ENCODE assay signal across 13 mouse cellular contexts in the genomic region with DNA sequence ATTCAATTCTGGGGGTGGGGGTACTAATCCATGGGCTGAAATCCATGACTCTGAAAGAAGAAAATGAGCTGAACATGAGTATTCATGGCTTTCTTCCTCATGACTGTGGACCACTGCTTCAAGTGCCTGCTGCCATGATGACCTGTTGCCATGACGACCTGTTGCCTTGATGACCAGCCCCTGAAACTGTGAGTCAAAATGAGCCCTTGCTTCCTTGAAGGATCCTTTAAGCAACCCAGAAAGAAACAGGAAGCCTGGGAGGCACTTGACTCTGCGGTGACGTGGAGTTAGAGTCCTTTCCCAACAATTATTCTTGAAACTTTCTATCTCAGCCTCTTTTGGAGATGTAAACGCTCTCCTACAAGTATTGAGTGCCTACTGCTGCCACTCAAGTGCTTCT. TPM values are rescaled to one million over a fixed set of nuclear protein-coding genes. Genes with fewer than 3 reads are reported as not detected.
A peak's percentile ranks its signal among the peaks of the same experiment; 100 is the strongest.
DNase-seq lines count a peak whose midpoint lies in the region; ATAC-seq and TF ChIP-seq lines count a peak whose summit lies in the region.
"Had no signal": no experiment of that assay in that cellular context is flagged by ENCODE, and none has a peak within 500 bp of the region (broad histone marks: within the 10 kb centered on the region; RNA-seq: fewer than 3 reads in every experiment).

No protein-coding gene starts in this region.

- no peaks in the 10 kb centered on the region for H3K36me3 ChIP-seq in lung, embryonic 16.5 days (ENCODE audit: control insufficient read depth, insufficient read depth, low read length)
- H3K36me3 ChIP-seq in megakaryocyte, embryonic 14.5 days (replicated peaks; ENCODE audit: low read length) = peaks cover 21% of the 10 kb centered on the region
- H3K36me3 ChIP-seq: heart, embryonic 10.5 days; liver, embryonic 13.5 days had no signal

- no peak overlapping the region for H3K9ac ChIP-seq in lung, embryonic 16.5 days (ENCODE audit: low read length)
- H3K9ac ChIP-seq: liver, embryonic 13.5 days had no signal

- DNase-seq in lung, adult 2 months = no peak
- DNase-seq in NIH3T3 (ENCODE audit: low read depth) = peak; percentile 25
- peak; percentile 63 for DNase-seq in embryo, embryonic 10.5 days (ENCODE audit: low spot score)
- no peak for DNase-seq in layer of hippocampus, postnatal 14 days (ENCODE audit: low spot score in 2 of 2)
- no peak for DNase-seq in left cerebral cortex, postnatal 25 days (ENCODE audit: low spot score in 2 of 2)
- DNase-seq: cerebellum, adult 11-12 months; cerebellum, postnatal 36 days; gastrocnemius, postnatal 10 days; heart, postnatal 14 days; liver, embryonic 13.5 days had no signal

- 64% methylated on average over 4 of the region's 4 CpGs for WGBS in lung, embryonic 16.5 days
- WGBS in lung, adult 2 months = 66% methylated on average over 4 of the region's 4 CpGs

- H3K27me3 ChIP-seq in lung, embryonic 16.5 days (ENCODE audit: control insufficient read depth, insufficient read depth, low read depth, low read length) = no peaks in the 10 kb centered on the region
- H3K27me3 ChIP-seq in megakaryocyte, embryonic 14.5 days (replicated peaks) = no peaks in the 10 kb centered on the region

- no peaks in the 10 kb centered on the region for H3K9me3 ChIP-seq in lung, embryonic 16.5 days (ENCODE audit: control insufficient read depth, low read length)
- peaks cover 7% of the 10 kb centered on the region; the same call in 1 of the 2 replicates for H3K9me3 ChIP-seq in megakaryocyte, embryonic 14.5 days
- H3K9me3 ChIP-seq: heart, embryonic 10.5 days; liver, embryonic 13.5 days had no signal

- 0 out of 2 replicates have a peak, but pooled peaks have one; percentile 8 for ATAC-seq in lung, embryonic 16.5 days (ENCODE audit: low read depth)

- H3K4me1 ChIP-seq in lung, embryonic 16.5 days (replicated peaks; ENCODE audit: control insufficient read depth, insufficient read depth, low read length) = peaks cover 6% of the 10 kb centered on the region; the same call in 1 of the 2 replicates
- no peaks in the 10 kb centered on the region for H3K4me1 ChIP-seq in lung, adult 2 months (ENCODE audit: control insufficient read depth, insufficient read depth, low read length)
- H3K4me1 ChIP-seq in megakaryocyte, embryonic 14.5 days = peaks cover 76% of the 10 kb centered on the region

- TF ChIP-seq CTCF in lung, adult 2 months (IDR thresholded peaks at IDR 0.05; ENCODE audit: insufficient read depth, low read length) = no peak

- intact Hi-C loops in left cerebral cortex, postnatal 25 days (cut with DNase I) = no loop called here

- no peak for TF ChIP-seq POLR2A in lung, adult 2 months (IDR thresholded peaks at IDR 0.05; ENCODE audit: borderline replicate concordance, extremely low read depth, low read depth, low read length)

- H3K4me3 ChIP-seq in lung, embryonic 16.5 days (ENCODE audit: low read length) = no peak overlapping the region
- no peak overlapping the region for H3K4me3 ChIP-seq in lung, adult 2 months (replicated peaks; ENCODE audit: extremely low read depth, low read depth, low read length)
- peak overlapping the region; percentile 70 for H3K4me3 ChIP-seq in megakaryocyte, embryonic 14.5 days (replicated peaks)

- H3K27ac ChIP-seq in lung, embryonic 16.5 days (ENCODE audit: low read length) = no peak overlapping the region
- H3K27ac ChIP-seq: liver, embryonic 13.5 days had no signal

- H3K4me2 ChIP-seq in lung, embryonic 16.5 days (ENCODE audit: low read depth, low read length) = no peak overlapping the region

RNA-seq across cellular contexts. Expression of gene Lrrc8c, which starts 23.1 kb away (rescaled TPM):
- polyA plus RNA-seq in lung, embryonic 16.5 days (2015; fragmentation: Nextera tagmentation; extraction: Ambion mirVana) = 27.0 and 29.2 TPM in 2 replicates
- 43.7 and 51.6 TPM in 2 replicates for polyA plus RNA-seq in lung, adult 2 months (2012; rRNA removed)
- 30.7 and 117 TPM in 2 replicates for polyA plus RNA-seq in megakaryocyte, embryonic 14.5 days (2012; ENCODE audit: insufficient read depth, low replicate concordance)
- total RNA-seq in layer of hippocampus, postnatal 14 days (2021) = 10 to 100 TPM; 29.0 to 32.0 TPM
- total RNA-seq in left cerebral cortex, postnatal 25 days (2021) = 10 to 100 TPM; 30.4 to 35.0 TPM

Comparison
In these comparisons a context has a peak if more than half of its experiments do, and no peak if none do; other contexts are left out.
1. DNase-seq: peak in NIH3T3 (single experiment) and embryo, embryonic 10.5 days (single experiment); none in lung, adult 2 months (single experiment), layer of hippocampus, postnatal 14 days (0 of 2) and left cerebral cortex, postnatal 25 days (0 of 2).